Mouse (Mus musculus) CH12.LX (cell line): Measurements from ENCODE around the gene Il34.

Experiments
- BHLHE40 ChIP-seq: IDR thresholded peaks from 2 replicates; pipeline ENCODE4 v1.6.1; 2011; ENCODE audit warnings: mild to moderate bottlenecking, low read depth, low read length, improper control_type of control experiment
- CHD2 ChIP-seq: IDR thresholded peaks from 2 replicates; pipeline ENCODE4 v1.6.1; 2011; ENCODE audit warnings: low read length, improper control_type of control experiment
- CTCF ChIP-seq, 2 experiments: IDR thresholded peaks in 1 of 2; conservative IDR thresholded peaks in 1 of 2; 2 replicates each; pipeline ENCODE4 v1.5.1; 2011 to 2012; ENCODE audit warnings: low read depth in 2 of 2, low read length in 2 of 2, improper control_type of control experiment in 1 of 2, inconsistent platforms in 1 of 2, mild to moderate bottlenecking in 1 of 2, moderate library complexity in 1 of 2
- ELF1 ChIP-seq: IDR thresholded peaks from 2 replicates; pipeline ENCODE4 v1.6.1; 2014; ENCODE audit warnings: low read depth, mild to moderate bottlenecking, inconsistent platforms, low read length, improper control_type of control experiment
- ETS1 ChIP-seq: conservative IDR thresholded peaks from 2 replicates; pipeline ENCODE4 v1.6.1; 2012; ENCODE audit warnings: low read depth, mild to moderate bottlenecking, inconsistent platforms, low read length, improper control_type of control experiment, moderate library complexity
- GABPA ChIP-seq: IDR thresholded peaks from 2 replicates; pipeline ENCODE4 v1.6.1; 2012; ENCODE audit warnings: low read depth, low read length, improper control_type of control experiment, inconsistent platforms; ENCODE audit not compliant: insufficient replicate concordance
- KAT2A ChIP-seq: IDR thresholded peaks from 2 replicates; pipeline ENCODE4 v1.6.1; 2012; ENCODE audit warnings: low read length, improper control_type of control experiment, inconsistent platforms; ENCODE audit not compliant: insufficient replicate concordance
- MAFK ChIP-seq: IDR thresholded peaks from 2 replicates; pipeline ENCODE4 v1.6.1; 2011; ENCODE audit warnings: low read length, improper control_type of control experiment; ENCODE audit not compliant: insufficient replicate concordance
- MEF2A ChIP-seq: IDR thresholded peaks from 2 replicates; pipeline ENCODE4 v1.6.1; 2014; ENCODE audit warnings: low read depth, mild to moderate bottlenecking, inconsistent platforms, low read length, improper control_type of control experiment, borderline replicate concordance
- PAX5 ChIP-seq: IDR thresholded peaks from 2 replicates; pipeline ENCODE4 v1.6.1; 2012; ENCODE audit warnings: low read length, inconsistent platforms, mixed read lengths
- POLR2AphosphoS2 ChIP-seq: IDR thresholded peaks from 2 replicates; pipeline ENCODE4 v1.6.1; 2011; ENCODE audit warnings: low read depth, low read length, improper control_type of control experiment
- ZKSCAN1 ChIP-seq: IDR thresholded peaks from 2 replicates; pipeline ENCODE4 v1.6.1; 2012; ENCODE audit warnings: low read depth, inconsistent platforms, low read length, improper control_type of control experiment, borderline replicate concordance

DNA sequence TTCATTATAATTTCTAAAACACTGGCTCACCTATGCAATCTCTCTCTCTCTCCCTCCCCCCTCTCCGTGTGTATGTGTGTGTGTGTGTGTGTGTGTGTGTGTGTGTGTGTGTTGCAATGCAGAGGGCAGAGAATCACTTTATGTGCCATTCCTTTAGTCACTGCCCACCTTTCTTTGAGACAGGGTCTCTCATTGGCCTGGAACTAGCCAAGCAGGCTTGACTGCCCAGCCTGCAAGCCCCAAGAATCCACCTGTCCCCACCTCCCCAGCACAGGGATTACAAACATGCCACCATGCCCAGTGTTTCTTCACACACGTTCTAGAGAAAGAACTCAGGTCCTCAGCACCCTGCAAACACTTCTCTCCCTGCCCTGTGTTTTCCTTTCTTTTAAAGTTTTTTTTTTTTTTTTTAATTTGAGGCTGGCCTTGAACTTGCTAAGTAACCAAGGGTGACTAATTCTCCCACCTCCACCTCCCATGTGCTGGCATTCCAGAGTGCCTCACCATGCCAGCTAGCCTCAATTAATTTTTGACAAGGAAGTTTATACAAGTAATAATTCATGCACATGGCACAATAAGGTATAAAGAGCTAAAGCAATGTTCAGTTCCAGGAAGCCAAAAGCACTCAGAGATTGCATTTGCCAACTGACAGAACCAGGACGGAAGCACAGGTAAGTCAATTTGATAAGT, 754 bp downstream of the Il34 start:
- TF ChIP-seq BHLHE40 (no peak), PAX5 (no peak), POLR2AphosphoS2 (no peak), CTCF (conservative IDR thresholded peaks at IDR 0.05 in 1 of 2, IDR thresholded peaks at IDR 0.05 in 1 of 2; ENCODE audit: low read depth in 2 of 2, low read length in 2 of 2) (no peak), CHD2 (no peak), MAFK (no peak), ELF1 (no peak), ZKSCAN1 (no peak), ETS1 (no peak), MEF2A (no peak), KAT2A (no peak), GABPA (no peak)
